Mouse (Mus musculus): ENCODE measurements around the gene Igf2.

Gene Igf2

GRCm38 (mm10) chr7:142661046-142661445 is 5.6 kb downstream of the Igf2 start:
- in situ Hi-C loops (cut with MboI; ENCODE audit: low pct_unique_long_range_greater_than_20kb in 1 of 2, low sequenced_read_pairs in 2 of 2, unreplicated experiment in 1 of 2): no loop called here

- in situ Hi-C loops (cut with MboI; ENCODE audit: low pct_unique_long_range_greater_than_20kb in 1 of 2, low sequenced_read_pairs in 2 of 2, unreplicated experiment in 1 of 2): no loop called here
These were observed 6.0 kb downstream of the Igf2 start for GRCm38 (mm10) chr7:142660651-142660945.

GRCm38 (mm10) chr7:142659767-142660650 is 6.6 kb downstream of the Igf2 start:
- in situ Hi-C loops (cut with MboI; ENCODE audit: low pct_unique_long_range_greater_than_20kb in 1 of 2, low sequenced_read_pairs in 2 of 2, unreplicated experiment in 1 of 2): no loop called here

GRCm38 (mm10) chr7:142659181-142659681 is 7.4 kb downstream of the Igf2 start:
- in situ Hi-C loops (cut with MboI; ENCODE audit: low pct_unique_long_range_greater_than_20kb in 1 of 2, low sequenced_read_pairs in 2 of 2, unreplicated experiment in 1 of 2): no loop called here

GRCm38 (mm10) chr7:142658681-142659180 is 7.9 kb downstream of the Igf2 start:
- in situ Hi-C loops (cut with MboI; ENCODE audit: low pct_unique_long_range_greater_than_20kb in 1 of 2, low sequenced_read_pairs in 2 of 2, unreplicated experiment in 1 of 2): no loop called here

- in situ Hi-C loops (cut with MboI; ENCODE audit: low pct_unique_long_range_greater_than_20kb in 1 of 2, low sequenced_read_pairs in 2 of 2, unreplicated experiment in 1 of 2): no loop called here
These were observed 8.6 kb downstream of the Igf2 start for GRCm38 (mm10) chr7:142657821-142658614.

GRCm38 (mm10) chr7:142657341-142657791 is 9.2 kb downstream of the Igf2 start:
- in situ Hi-C loops (cut with MboI; ENCODE audit: low pct_unique_long_range_greater_than_20kb in 1 of 2, low sequenced_read_pairs in 2 of 2, unreplicated experiment in 1 of 2): no loop called here

- in situ Hi-C loops (cut with MboI; ENCODE audit: low pct_unique_long_range_greater_than_20kb in 1 of 2, low sequenced_read_pairs in 2 of 2, unreplicated experiment in 1 of 2): no loop called here
These were observed 10.6 kb downstream of the Igf2 start for GRCm38 (mm10) chr7:142656055-142656454.

- in situ Hi-C loops (cut with MboI; ENCODE audit: low pct_unique_long_range_greater_than_20kb in 1 of 2, low sequenced_read_pairs in 2 of 2, unreplicated experiment in 1 of 2): no loop called here
These were observed 11.0 kb downstream of the Igf2 start for GRCm38 (mm10) chr7:142655633-142656032.

- in situ Hi-C loops (cut with MboI; ENCODE audit: low pct_unique_long_range_greater_than_20kb in 1 of 2, low sequenced_read_pairs in 2 of 2, unreplicated experiment in 1 of 2): no loop called here
These were observed 12.9 kb downstream of the Igf2 start for GRCm38 (mm10) chr7:142653726-142654125.

GRCm38 (mm10) chr7:142646676-142647075 is 19.9 kb downstream of the Igf2 start:
- in situ Hi-C loops (cut with MboI; ENCODE audit: low pct_unique_long_range_greater_than_20kb in 1 of 2, low sequenced_read_pairs in 2 of 2, unreplicated experiment in 1 of 2): no loop called here

GRCm38 (mm10) chr7:142645045-142645444 is 21.6 kb downstream of the Igf2 start:
- in situ Hi-C loops (cut with MboI; ENCODE audit: low pct_unique_long_range_greater_than_20kb in 1 of 2, low sequenced_read_pairs in 2 of 2, unreplicated experiment in 1 of 2): no loop called here

GRCm38 (mm10) chr7:142636178-142636577 is 30.4 kb downstream of the Igf2 start:
- in situ Hi-C loops (cut with MboI; ENCODE audit: low pct_unique_long_range_greater_than_20kb in 1 of 2, low sequenced_read_pairs in 2 of 2, unreplicated experiment in 1 of 2): no loop called here

- in situ Hi-C loops (cut with MboI; ENCODE audit: low pct_unique_long_range_greater_than_20kb in 1 of 2, low sequenced_read_pairs in 2 of 2, unreplicated experiment in 1 of 2): no loop called here
These were observed 35.9 kb downstream of the Igf2 start for GRCm38 (mm10) chr7:142630691-142631090.

- in situ Hi-C loops (cut with MboI; ENCODE audit: low pct_unique_long_range_greater_than_20kb in 1 of 2, low sequenced_read_pairs in 2 of 2, unreplicated experiment in 1 of 2): no loop called here
These were observed 36.8 kb downstream of the Igf2 start for GRCm38 (mm10) chr7:142629806-142630205.

- in situ Hi-C loops (cut with MboI; ENCODE audit: low pct_unique_long_range_greater_than_20kb in 1 of 2, low sequenced_read_pairs in 2 of 2, unreplicated experiment in 1 of 2): no loop called here
These were observed 44.4 kb downstream of the Igf2 start for GRCm38 (mm10) chr7:142622180-142622579.

- in situ Hi-C loops (cut with MboI; ENCODE audit: low pct_unique_long_range_greater_than_20kb in 1 of 2, low sequenced_read_pairs in 2 of 2, unreplicated experiment in 1 of 2): no loop called here
These were observed 53.5 kb downstream of the Igf2 start for GRCm38 (mm10) chr7:142613077-142613476.

GRCm38 (mm10) chr7:142610627-142611406 is 55.8 kb downstream of the Igf2 start:
- in situ Hi-C loops (cut with MboI; ENCODE audit: low pct_unique_long_range_greater_than_20kb in 1 of 2, low sequenced_read_pairs in 2 of 2, unreplicated experiment in 1 of 2): no loop called here

GRCm38 (mm10) chr7:142600921-142601320 is 65.7 kb downstream of the Igf2 start:
- in situ Hi-C loops (cut with MboI; ENCODE audit: low pct_unique_long_range_greater_than_20kb in 1 of 2, low sequenced_read_pairs in 2 of 2, unreplicated experiment in 1 of 2): no loop called here
